8 mouse cellular contexts compared by ENCODE assay signal in the genomic region with DNA sequence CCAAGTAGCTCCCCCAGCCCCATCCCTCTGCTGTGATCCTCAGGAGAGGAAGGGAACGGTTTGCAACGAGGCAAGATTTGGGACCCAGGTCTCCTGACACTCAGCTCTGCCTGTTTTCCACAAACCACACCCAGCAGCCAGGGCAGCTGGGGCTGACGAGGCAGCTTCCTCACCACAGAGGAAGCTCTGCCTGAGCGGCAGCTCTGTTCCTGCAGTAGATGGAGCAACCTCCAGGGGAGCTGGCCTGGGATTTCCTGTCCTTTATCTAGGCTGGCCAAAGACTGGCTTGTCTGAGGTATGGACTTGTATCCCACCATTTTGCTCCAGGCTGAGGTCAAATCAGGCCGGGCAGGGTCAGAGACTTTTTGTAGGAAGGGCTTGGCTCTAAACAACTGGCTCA. TPM values are rescaled to one million over a fixed set of nuclear protein-coding genes. Genes with fewer than 3 reads are reported as not detected.
DNase-seq lines count a peak whose midpoint lies in the region; ATAC-seq lines count a peak whose summit lies in the region.

No protein-coding gene starts in this region.

- 44% methylated on average over 5 of the region's 5 CpGs for WGBS in heart, embryonic 16.5 days
- 30% methylated on average over 5 of the region's 5 CpGs for WGBS in liver, embryonic 15.5 days (ENCODE audit: insufficient replicate concordance)

- no peaks in the 10 kb centered on the region for H3K36me3 ChIP-seq in heart, embryonic 16.5 days (ENCODE audit: control insufficient read depth, insufficient read depth)
- H3K36me3 ChIP-seq in liver, embryonic 15.5 days (replicated peaks): no peaks in the 10 kb centered on the region

- no peak overlapping the region for H3K4me3 ChIP-seq in heart, embryonic 16.5 days (ENCODE audit: low read length)
- H3K4me3 ChIP-seq in liver, embryonic 15.5 days (replicated peaks): no peak overlapping the region

- H3K9ac ChIP-seq in heart, embryonic 16.5 days (ENCODE audit: low read length): no peak overlapping the region
- no peak overlapping the region for H3K9ac ChIP-seq in liver, embryonic 15.5 days

- peaks cover 41% of the 10 kb centered on the region for H3K4me1 ChIP-seq in heart, embryonic 16.5 days (ENCODE audit: control insufficient read depth, insufficient read depth, low read length)
- no peaks in the 10 kb centered on the region for H3K4me1 ChIP-seq in liver, embryonic 15.5 days (replicated peaks)

- ATAC-seq in heart, embryonic 16.5 days (replicated peaks; ENCODE audit: extremely low read depth, insufficient read depth, low FRiP score): 0 out of 2 replicates have a peak, but pooled peaks have one; percentile 12
- 0 out of 2 replicates have a peak, but pooled peaks have one; percentile 28 for ATAC-seq in liver, embryonic 15.5 days (ENCODE audit: insufficient read depth)

- no peak overlapping the region for H3K4me2 ChIP-seq in heart, embryonic 16.5 days (ENCODE audit: low read depth, low read length)
- H3K4me2 ChIP-seq in liver, embryonic 15.5 days: no peak overlapping the region

- H3K27me3 ChIP-seq in heart, embryonic 16.5 days (ENCODE audit: control insufficient read depth, insufficient read depth, low read length): peaks cover under 1% of the 10 kb centered on the region; the same call in 1 of the 2 replicates
- H3K27me3 ChIP-seq in liver, embryonic 15.5 days: peaks cover 14% of the 10 kb centered on the region

- H3K27ac ChIP-seq in heart, embryonic 16.5 days (ENCODE audit: low read length): peak overlapping the region; percentile 39
- H3K27ac ChIP-seq in liver, embryonic 15.5 days (replicated peaks): no peak overlapping the region

- DNase-seq in 3134 (ENCODE audit: extremely low read depth, insufficient read length, low spot score) (peak; percentile 10), ES-CJ7 (ENCODE audit: low read depth, low spot score) (peak; percentile 29)
- no peak for DNase-seq in embryo, embryonic 11 days
- no peak for DNase-seq in cerebellum, postnatal 14 days
- no peak for DNase-seq in cerebellum, adult 11-12 months
- DNase-seq in right cerebral cortex, adult 2 months (ENCODE audit: low spot score in 2 of 2): no peak

- no peaks in the 10 kb centered on the region for H3K9me3 ChIP-seq in heart, embryonic 16.5 days (replicated peaks; ENCODE audit: control insufficient read depth, low read length)
- H3K9me3 ChIP-seq in liver, embryonic 15.5 days (replicated peaks): no peaks in the 10 kb centered on the region

RNA-seq across cellular contexts. Expression of a gene that starts 46.2 kb away (rescaled TPM):
- 16.0 and 16.1 TPM in 2 replicates for polyA plus RNA-seq in heart, embryonic 16.5 days (2015; fragmentation: Nextera tagmentation; extraction: Ambion mirVana)
- 3.3 and 3.4 TPM in 2 replicates for polyA plus RNA-seq in liver, embryonic 15.5 days (2015; fragmentation: Nextera tagmentation; extraction: Ambion mirVana)

Comparison
In these comparisons a context has a peak if more than half of its experiments do, and no peak if none do; other contexts are left out.
1. DNase-seq: peak in 3134 (single experiment) and ES-CJ7 (single experiment); none in embryo, embryonic 11 days (single experiment), cerebellum, postnatal 14 days (0 of 2), cerebellum, adult 11-12 months (single experiment) and right cerebral cortex, adult 2 months (0 of 2).